Mouse (Mus musculus): ENCODE data around the gene H6pd.

DNA sequence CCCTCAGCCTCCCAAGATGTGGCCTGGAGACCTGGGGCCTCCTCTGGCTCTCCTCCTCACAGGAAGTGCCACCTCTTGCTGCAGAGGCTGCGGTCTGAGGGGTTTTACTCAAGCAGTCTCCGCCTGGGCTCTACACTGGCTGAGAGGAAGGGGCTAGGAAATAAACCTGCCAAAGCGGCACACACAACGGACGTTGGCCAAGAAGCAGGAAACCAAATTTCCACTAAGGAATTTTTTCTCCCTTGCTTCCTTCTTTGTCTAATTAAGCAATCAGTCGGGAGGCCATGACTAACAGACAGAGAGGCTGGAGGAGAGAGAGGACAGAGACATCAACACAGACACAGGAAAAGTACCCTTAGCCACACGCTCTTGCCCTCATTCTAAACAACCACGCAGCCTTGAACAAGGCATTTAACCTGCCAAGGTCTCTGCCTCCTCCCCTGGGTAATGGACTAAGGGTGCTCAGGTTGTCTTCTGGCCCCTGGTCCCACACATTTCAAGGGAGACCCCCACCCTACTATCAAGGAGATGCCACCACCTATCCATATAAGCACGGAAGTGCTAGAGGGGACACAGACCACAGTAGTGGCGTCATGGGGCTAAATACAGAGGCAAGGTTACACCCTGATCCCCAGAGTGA is 7.5 kb downstream of the H6pd start:
- no peak for TF ChIP-seq POLR2A (IDR thresholded peaks at IDR 0.05; ENCODE audit: extremely low read depth, insufficient read depth, low read length)
- TF ChIP-seq CTCF (IDR thresholded peaks at IDR 0.05; ENCODE audit: extremely low read depth, insufficient read depth, low read length), result no peak
